Mouse (Mus musculus) right cerebral cortex, postnatal 10 days (tissue): ENCODE data around the gene Foxd1.

Source experiments
- DNase-seq, 2 experiments: peaks; one replicate each; pipeline ENCODE4 v3.0.0; 2021; ENCODE audit warnings: low spot score in 2 of 2

Foxd1 gene

DNA sequence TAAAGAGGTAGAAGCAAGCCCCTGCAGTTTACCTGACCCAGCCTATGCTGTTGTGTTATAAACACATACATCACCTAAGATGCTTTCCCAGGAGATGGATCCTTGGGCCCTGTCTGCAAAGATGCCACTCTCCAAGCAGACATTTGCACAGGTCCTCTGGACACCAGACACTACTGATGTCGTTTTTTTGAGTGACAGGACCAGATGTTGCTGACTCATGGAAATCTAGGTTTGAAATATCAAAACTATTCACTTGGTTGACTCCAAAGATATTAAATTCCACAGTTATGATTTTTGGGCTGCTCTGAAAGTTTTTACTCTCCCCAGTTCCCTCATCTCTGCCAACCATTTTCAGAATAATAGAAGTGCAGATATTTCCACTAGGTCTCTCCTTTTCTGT lies 35.0 kb downstream of the Foxd1 start:
- no peak for DNase-seq

DNA sequence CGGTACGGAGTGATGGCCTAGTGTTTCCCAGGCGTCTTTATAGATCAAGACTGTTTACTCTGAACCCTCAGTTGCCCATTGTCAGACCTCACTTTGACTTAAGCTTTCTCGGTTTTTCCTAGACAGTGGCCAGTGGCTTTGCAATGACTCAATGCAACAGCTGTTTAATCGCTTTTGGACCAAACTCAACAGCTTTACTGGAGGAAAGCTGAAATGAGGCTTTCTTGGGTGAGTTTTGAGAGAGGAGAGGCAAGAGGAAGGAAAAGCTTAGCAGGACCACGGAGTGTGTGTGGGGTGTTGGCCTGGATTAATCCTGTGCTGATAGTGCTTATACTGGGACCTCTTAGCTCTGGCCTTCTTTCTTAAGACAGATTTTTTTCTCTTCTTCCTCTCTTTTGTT lies 36.3 kb downstream of the Foxd1 start:
- no peak for DNase-seq

DNA sequence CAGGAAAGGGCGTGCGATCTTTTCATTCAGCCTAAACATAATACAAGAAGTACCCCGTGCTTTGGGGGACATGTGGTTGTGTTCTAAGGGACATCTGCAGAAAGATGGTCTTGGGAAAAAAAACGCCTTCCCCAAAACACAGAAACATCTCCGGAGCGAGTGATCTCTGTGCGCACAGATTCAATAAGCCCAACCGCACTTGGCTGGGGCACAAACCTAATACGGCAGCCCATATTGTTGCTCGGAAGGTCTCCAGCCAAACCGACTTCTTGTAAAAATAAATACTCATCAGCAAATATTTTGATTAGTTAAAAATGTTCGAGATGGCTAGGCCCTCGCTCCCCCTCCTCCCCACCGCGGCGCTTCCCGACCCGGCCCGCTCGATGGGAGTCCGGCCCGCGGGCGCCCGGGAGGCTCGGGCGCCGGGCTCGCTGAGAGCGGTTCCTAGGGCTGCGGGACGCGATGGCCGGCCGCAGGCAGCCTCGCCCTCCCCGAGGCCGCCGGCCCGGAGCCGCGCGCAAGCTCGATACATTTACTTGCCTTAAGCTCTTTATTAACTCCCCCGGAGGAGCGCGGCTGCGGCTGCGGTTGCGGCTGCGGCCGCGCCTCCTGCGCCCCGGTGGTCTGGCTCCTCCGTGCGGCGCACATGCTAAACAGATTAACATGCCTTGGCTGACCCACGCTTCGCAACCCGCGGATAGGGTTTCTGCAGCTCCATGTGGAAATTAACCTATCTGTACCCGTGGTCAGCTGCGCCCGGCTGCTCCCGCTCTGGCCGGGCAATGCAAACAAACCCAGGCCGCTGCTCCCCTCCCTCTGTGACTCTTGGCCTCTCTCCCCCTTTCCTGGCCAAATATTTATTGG lies 37.0 kb downstream of the Foxd1 start:
- no peak for DNase-seq

DNA sequence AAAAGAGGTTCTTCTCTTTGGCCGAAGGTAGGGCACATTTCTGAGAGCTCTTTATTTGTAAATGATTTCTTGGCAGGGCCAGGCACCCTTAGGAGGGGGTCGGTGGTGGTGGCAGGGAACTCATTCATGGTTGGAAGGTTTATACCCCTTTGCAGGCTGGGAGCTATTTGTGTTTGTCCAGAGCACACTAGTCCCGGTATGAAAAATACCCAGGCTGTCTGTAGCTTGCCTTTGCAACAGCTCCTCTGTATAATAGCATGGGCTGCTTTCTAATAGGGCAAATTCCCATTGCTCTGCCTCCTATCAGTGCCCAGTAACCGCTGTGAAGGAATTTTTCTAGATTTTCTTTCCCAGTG lies 37.6 kb downstream of the Foxd1 start:
- DNase-seq: no peak

DNA sequence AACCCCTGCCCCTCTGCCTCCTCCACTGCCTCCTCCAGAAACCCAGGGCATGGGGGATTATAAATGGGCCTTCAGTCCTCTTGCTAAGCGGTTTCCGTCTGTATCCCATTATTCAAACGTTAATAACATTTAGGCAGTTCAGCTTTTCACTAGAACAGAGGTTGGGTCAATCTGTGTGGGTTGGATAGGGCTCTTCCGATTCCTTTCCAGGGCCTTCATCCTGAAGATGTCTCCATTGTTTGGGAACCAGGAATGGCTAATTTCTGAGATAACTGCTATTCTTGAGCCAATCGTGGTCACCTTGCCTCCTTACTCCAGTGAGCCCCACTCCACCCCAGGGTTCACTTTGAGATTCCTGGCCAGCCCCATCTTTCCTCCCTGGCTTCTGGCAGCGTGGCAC lies 38.0 kb downstream of the Foxd1 start:
- DNase-seq: no peak

DNA sequence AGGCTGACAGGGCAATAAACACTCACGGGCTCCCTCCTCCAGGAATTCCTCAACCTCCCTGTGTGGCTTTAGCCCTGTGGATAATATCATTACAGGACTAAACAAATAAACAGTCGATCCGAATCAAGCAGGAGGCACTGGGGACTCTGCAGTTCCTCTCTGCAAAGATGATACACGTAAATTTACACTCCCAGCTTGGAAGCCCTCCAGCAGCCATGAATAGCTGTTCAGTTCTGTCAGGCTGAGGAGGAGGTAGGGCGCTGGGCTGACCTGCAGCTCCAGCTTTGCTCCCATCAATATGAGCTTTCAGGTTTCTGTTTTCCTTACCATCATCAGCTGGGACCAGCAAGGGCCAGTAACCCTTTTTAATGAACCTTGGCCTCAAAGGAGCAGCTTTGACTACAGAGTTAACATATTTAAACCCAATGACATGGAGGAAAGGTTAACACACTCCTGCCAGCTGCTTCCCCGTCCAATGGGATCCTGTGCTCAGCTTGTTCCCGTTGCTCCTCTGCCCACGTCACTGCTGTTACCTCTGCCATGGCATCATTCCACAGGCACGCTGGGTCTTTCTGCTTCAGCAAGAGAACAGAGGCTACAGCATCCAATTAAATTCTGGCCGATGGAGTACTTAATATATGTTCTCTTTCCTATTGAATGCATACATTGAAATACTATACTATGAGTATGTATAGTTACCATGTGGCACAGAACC lies 39.5 kb downstream of the Foxd1 start:
- DNase-seq: peak in 1 of 2 experiments; percentile 33
